Comparison of ENCODE assay signal across 23 mouse cellular contexts in the genomic region with DNA sequence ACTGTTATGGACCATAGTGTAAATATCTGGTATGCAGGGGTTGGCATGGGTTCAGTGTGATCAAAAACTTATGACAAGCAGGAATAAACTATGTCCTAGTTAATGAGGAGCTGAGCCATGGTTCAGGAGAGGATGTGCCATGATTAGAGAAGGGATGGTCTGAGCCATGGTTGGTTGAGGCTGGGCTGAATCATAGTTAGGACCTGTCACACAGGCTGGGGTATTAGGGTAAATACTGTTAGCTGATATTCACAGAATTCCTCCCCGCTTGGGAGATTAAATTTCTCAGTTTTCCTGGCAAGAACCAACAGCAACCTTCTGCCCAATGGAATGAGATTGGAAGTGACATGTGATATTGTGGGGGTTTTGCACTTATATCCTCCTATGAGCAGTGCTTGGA.
A peak's percentile ranks its signal among the peaks of the same experiment; 100 is the strongest.
DNase-seq lines count a peak whose midpoint lies in the region; ATAC-seq lines count a peak whose summit lies in the region.
"Had no signal": no experiment of that assay in that cellular context is flagged by ENCODE, and none has a peak within 500 bp of the region (broad histone marks: within the 10 kb centered on the region; RNA-seq: fewer than 3 reads in every experiment).

No protein-coding gene starts in this region.

- peak; percentile 35 for DNase-seq in heart, adult 11 months
- DNase-seq in heart, adult 18-20 months = no peak
- no peak for DNase-seq in kidney, adult 8-10 months
- DNase-seq in lung, postnatal 14 days = no peak
- peak; percentile 35 for DNase-seq in lung, postnatal 10 days
- DNase-seq in lung, postnatal 36 days = no peak
- DNase-seq: adrenal gland, postnatal 10 days; adrenal gland, postnatal 36 days; B cell, adult 2 months; cerebellum, adult 18-20 months; cerebellum, adult 9-10 months; gastrocnemius, postnatal 25 days had no signal

- peak; percentile 65 for ATAC-seq in kidney, embryonic 16.5 days (ENCODE audit: low FRiP score, low TSS enrichment)
- peak; percentile 91; the same call in 1 of the 2 replicates for ATAC-seq in lung, embryonic 15.5 days (ENCODE audit: borderline replicate concordance, extremely low read depth, low FRiP score, low TSS enrichment)
- ATAC-seq: forebrain, embryonic 15.5 days; Patski had no signal

- H3K9me3 ChIP-seq in kidney, embryonic 16.5 days (ENCODE audit: low read length) = no peaks in the 10 kb centered on the region
- H3K9me3 ChIP-seq in lung, embryonic 15.5 days = no peaks in the 10 kb centered on the region
- H3K9me3 ChIP-seq: embryonic facial prominence, embryonic 12.5 days; forebrain, embryonic 12.5 days; forebrain, embryonic 15.5 days; hindbrain, embryonic 12.5 days; hindbrain, embryonic 15.5 days had no signal

- WGBS in kidney, embryonic 16.5 days = 48% methylated on average over 1 of the region's 1 CpGs
- WGBS in lung, embryonic 15.5 days = 56% methylated on average over 1 of the region's 1 CpGs

- 0 out of 2 replicates have a peak, but pooled peaks cover 5% of the 10 kb centered on the region for H3K4me1 ChIP-seq in kidney, embryonic 16.5 days (ENCODE audit: insufficient read depth, low read length)
- peaks cover 18% of the 10 kb centered on the region for H3K4me1 ChIP-seq in lung, embryonic 15.5 days
- H3K4me1 ChIP-seq: embryonic facial prominence, embryonic 12.5 days; forebrain, embryonic 12.5 days; forebrain, embryonic 15.5 days had no signal

- H3K4me3 ChIP-seq in kidney, embryonic 16.5 days (ENCODE audit: low read length) = no peak overlapping the region
- no peak overlapping the region for H3K4me3 ChIP-seq in lung, embryonic 15.5 days
- H3K4me3 ChIP-seq: embryonic facial prominence, embryonic 12.5 days; erythroblast, embryonic 14.5 days; forebrain, embryonic 12.5 days; forebrain, embryonic 15.5 days; hindbrain, embryonic 12.5 days; hindbrain, embryonic 15.5 days had no signal

- no peak overlapping the region for H3K9ac ChIP-seq in kidney, embryonic 16.5 days (replicated peaks; ENCODE audit: low read length)
- H3K9ac ChIP-seq in lung, embryonic 15.5 days = no peak overlapping the region
- H3K9ac ChIP-seq: embryonic facial prominence, embryonic 12.5 days; forebrain, embryonic 12.5 days; forebrain, embryonic 15.5 days; hindbrain, embryonic 12.5 days; hindbrain, embryonic 15.5 days had no signal

- H3K27me3 ChIP-seq in kidney, embryonic 16.5 days (ENCODE audit: insufficient read depth, low read length) = no peaks in the 10 kb centered on the region
- no peaks in the 10 kb centered on the region for H3K27me3 ChIP-seq in lung, embryonic 15.5 days
- H3K27me3 ChIP-seq: embryonic facial prominence, embryonic 12.5 days; forebrain, embryonic 12.5 days; forebrain, embryonic 15.5 days; hindbrain, embryonic 12.5 days; hindbrain, embryonic 15.5 days had no signal

- H3K27ac ChIP-seq in kidney, embryonic 16.5 days (ENCODE audit: low read length) = no peak overlapping the region
- H3K27ac ChIP-seq in lung, embryonic 15.5 days = peak overlapping the region; percentile 16
- H3K27ac ChIP-seq: embryonic facial prominence, embryonic 12.5 days; forebrain, embryonic 12.5 days; forebrain, embryonic 15.5 days; hindbrain, embryonic 12.5 days; hindbrain, embryonic 15.5 days had no signal

- H3K4me2 ChIP-seq in kidney, embryonic 16.5 days (replicated peaks; ENCODE audit: low read depth, low read length) = no peak overlapping the region
- H3K4me2 ChIP-seq in lung, embryonic 15.5 days = no peak overlapping the region
- H3K4me2 ChIP-seq: embryonic facial prominence, embryonic 12.5 days; forebrain, embryonic 12.5 days; forebrain, embryonic 15.5 days; heart, embryonic 11.5 days; hindbrain, embryonic 12.5 days; hindbrain, embryonic 15.5 days had no signal

- H3K36me3 ChIP-seq in kidney, embryonic 16.5 days (ENCODE audit: insufficient read depth, low read length) = no peaks in the 10 kb centered on the region
- no peaks in the 10 kb centered on the region for H3K36me3 ChIP-seq in lung, embryonic 15.5 days
- H3K36me3 ChIP-seq: embryonic facial prominence, embryonic 12.5 days; forebrain, embryonic 12.5 days; forebrain, embryonic 15.5 days; G1E; hindbrain, embryonic 12.5 days; hindbrain, embryonic 15.5 days had no signal

Comparison
In these comparisons a context has a peak if more than half of its experiments do, and no peak if none do; other contexts are left out.
1. DNase-seq: peak in heart, adult 11 months (single experiment) and lung, postnatal 10 days (single experiment); none in heart, adult 18-20 months (0 of 2), kidney, adult 8-10 months (0 of 2), lung, postnatal 14 days (single experiment) and lung, postnatal 36 days (single experiment).